Mouse (Mus musculus) neutrophil, adult 5-6 weeks (primary cell): Measurements from ENCODE around the gene Rftn2. TPM values are rescaled to one million over a fixed set of nuclear protein-coding genes. Genes with fewer than 3 reads are reported as not detected.

ENCODE experiments used
- ATAC-seq: fragments of 151-379, 151-347 bp; 2 replicates; pipeline ENCODE4 v1.8.0; 2017; ENCODE audit warnings: mild to moderate bottlenecking, moderate TSS enrichment; ENCODE audit not compliant: insufficient number of reproducible peaks, poor library complexity, low FRiP score, severe bottlenecking; ENCODE audit errors: extremely low read depth
- total RNA-seq: library from RNA; stranded (forward); fragments of 200-1000 nt; gene quantifications from 2 replicates; pipeline ENCODE4 v1.2.3, GENCODE M21; 2017

Gene Rftn2
- total RNA-seq, 1 experiment from 2014 or later: 18.4 TPM

- no peak for ATAC-seq
Measured at GRCm38 (mm10) chr1:55213475-55213874, 13.1 kb downstream of the Rftn2 start.

GRCm38 (mm10) chr1:55212771-55213170, 13.8 kb downstream of the Rftn2 start:
- peak; percentile 22; the same call in 1 of the 2 replicates for ATAC-seq

GRCm38 (mm10) chr1:55211081-55211480, 15.5 kb downstream of the Rftn2 start:
- ATAC-seq: no peak

- peak; percentile 77 for ATAC-seq
Measured at GRCm38 (mm10) chr1:55210202-55210965, 16.2 kb downstream of the Rftn2 start.

- no peak for ATAC-seq
Measured at GRCm38 (mm10) chr1:55208500-55209140, 18.0 kb downstream of the Rftn2 start.

- ATAC-seq: no peak
Measured at GRCm38 (mm10) chr1:55207561-55207960, 19.0 kb downstream of the Rftn2 start.

GRCm38 (mm10) chr1:55205808-55206327, 20.7 kb downstream of the Rftn2 start:
- no peak for ATAC-seq

- ATAC-seq: no peak
Measured at GRCm38 (mm10) chr1:55201850-55202752, 24.5 kb downstream of the Rftn2 start.

- ATAC-seq: no peak
Measured at GRCm38 (mm10) chr1:55198719-55199118, 27.9 kb downstream of the Rftn2 start.

GRCm38 (mm10) chr1:55196327-55197003, 30.1 kb downstream of the Rftn2 start:
- ATAC-seq: no peak

- ATAC-seq: no peak
Measured at GRCm38 (mm10) chr1:55195021-55195420, 31.6 kb downstream of the Rftn2 start.

- ATAC-seq: no peak
Measured at GRCm38 (mm10) chr1:55194064-55194915, 32.3 kb downstream of the Rftn2 start.

GRCm38 (mm10) chr1:55193316-55193715, 33.3 kb downstream of the Rftn2 start:
- no peak for ATAC-seq

GRCm38 (mm10) chr1:55192824-55193223, 33.8 kb downstream of the Rftn2 start:
- ATAC-seq: 0 out of 2 replicates have a peak, but pooled peaks have one; percentile 39

GRCm38 (mm10) chr1:55192015-55192414, 34.6 kb downstream of the Rftn2 start:
- no peak for ATAC-seq

GRCm38 (mm10) chr1:55186592-55187210, 39.9 kb downstream of the Rftn2 start:
- no peak for ATAC-seq

GRCm38 (mm10) chr1:55185718-55186117, 40.9 kb downstream of the Rftn2 start:
- no peak for ATAC-seq
